Mouse (Mus musculus): ENCODE measurements around the gene Cnfn.
A peak's percentile ranks its signal among the peaks of the same experiment; 100 is the strongest.

Gene Cnfn

GRCm38 (mm10) chr7:25390054-25390770, 20.7 kb upstream of the Cnfn start:
- no peak for DNase-seq (ENCODE audit: low read depth, low spot score)

GRCm38 (mm10) chr7:25388916-25389315, 19.4 kb upstream of the Cnfn start:
- DNase-seq (ENCODE audit: low read depth, low spot score), result no peak

GRCm38 (mm10) chr7:25387811-25388440, 18.4 kb upstream of the Cnfn start:
- DNase-seq (ENCODE audit: low read depth, low spot score), result no peak

- no peak for DNase-seq (ENCODE audit: low read depth, low spot score)
Measured at GRCm38 (mm10) chr7:25385850-25386555, 16.5 kb upstream of the Cnfn start.

GRCm38 (mm10) chr7:25385259-25385658, 15.7 kb upstream of the Cnfn start:
- DNase-seq (ENCODE audit: low read depth, low spot score), result no peak

GRCm38 (mm10) chr7:25384818-25385217, 15.3 kb upstream of the Cnfn start:
- DNase-seq (ENCODE audit: low read depth, low spot score), result no peak

GRCm38 (mm10) chr7:25384318-25384717, 14.8 kb upstream of the Cnfn start:
- no peak for DNase-seq (ENCODE audit: low read depth, low spot score)

GRCm38 (mm10) chr7:25383891-25384290, 14.4 kb upstream of the Cnfn start:
- no peak for DNase-seq (ENCODE audit: low read depth, low spot score)

GRCm38 (mm10) chr7:25383385-25383784, 13.9 kb upstream of the Cnfn start:
- DNase-seq (ENCODE audit: low read depth, low spot score), result no peak

- no peak for DNase-seq (ENCODE audit: low read depth, low spot score)
Measured at GRCm38 (mm10) chr7:25382541-25382940, 13.0 kb upstream of the Cnfn start.

GRCm38 (mm10) chr7:25381284-25381680, 11.8 kb upstream of the Cnfn start:
- no peak for DNase-seq (ENCODE audit: low read depth, low spot score)

- peak; percentile 32 for DNase-seq (ENCODE audit: low read depth, low spot score)
Measured at GRCm38 (mm10) chr7:25380392-25381283, 11.1 kb upstream of the Cnfn start.

- DNase-seq (ENCODE audit: low read depth, low spot score), result peak; percentile 70
Measured at GRCm38 (mm10) chr7:25379551-25380351, 10.2 kb upstream of the Cnfn start.

- DNase-seq (ENCODE audit: low read depth, low spot score), result no peak
Measured at GRCm38 (mm10) chr7:25378181-25379100, 8.9 kb upstream of the Cnfn start.

GRCm38 (mm10) chr7:25377100-25377700, 7.7 kb upstream of the Cnfn start:
- DNase-seq (ENCODE audit: low read depth, low spot score), result peak; percentile 56

GRCm38 (mm10) chr7:25376556-25376955, 7.0 kb upstream of the Cnfn start:
- peak; percentile 91 for DNase-seq (ENCODE audit: low read depth, low spot score)

GRCm38 (mm10) chr7:25372441-25372840, 2.9 kb upstream of the Cnfn start:
- DNase-seq (ENCODE audit: low read depth, low spot score), result no peak

- DNase-seq (ENCODE audit: low read depth, low spot score), result no peak
Measured at GRCm38 (mm10) chr7:25368333-25368732, 1.2 kb downstream of the Cnfn start.

GRCm38 (mm10) chr7:25367632-25368293, 1.8 kb downstream of the Cnfn start:
- no peak for DNase-seq (ENCODE audit: low read depth, low spot score)
